8 mouse cellular contexts compared by ENCODE assay signal in genomic region chr2:167232132-167233008, GRCm38 (mm10). TPM values are rescaled to one million over a fixed set of nuclear protein-coding genes. Genes with fewer than 3 reads are reported as not detected.
DNase-seq lines count a peak whose midpoint lies in the region; ATAC-seq and TF ChIP-seq lines count a peak whose summit lies in the region.

No protein-coding gene starts in this region.

- H3K9me3 ChIP-seq in midbrain, embryonic 10.5 days (replicated peaks) = no peaks in the 10 kb centered on the region
- no peaks in the 10 kb centered on the region for H3K9me3 ChIP-seq in midbrain, postnatal 0 days (ENCODE audit: low read length)
- H3K9me3 ChIP-seq in heart, embryonic 11.5 days (replicated peaks; ENCODE audit: control insufficient read depth, low read length) = no peaks in the 10 kb centered on the region
- H3K9me3 ChIP-seq in limb, embryonic 13.5 days = no peaks in the 10 kb centered on the region

- no peak overlapping the region for H3K4me2 ChIP-seq in midbrain, postnatal 0 days (ENCODE audit: low read depth, low read length, poor library complexity, severe bottlenecking)
- H3K4me2 ChIP-seq in heart, embryonic 11.5 days = no peak overlapping the region
- H3K4me2 ChIP-seq in limb, embryonic 13.5 days (replicated peaks) = no peak overlapping the region

- ATAC-seq in midbrain, postnatal 0 days (ENCODE audit: low FRiP score) = no peak
- peak; percentile 60; the same call in 1 of the 2 replicates for ATAC-seq in heart, embryonic 11.5 days (replicated peaks; ENCODE audit: insufficient number of reproducible peaks, low FRiP score, low TSS enrichment)
- no peak for ATAC-seq in limb, embryonic 13.5 days (ENCODE audit: low FRiP score, low read depth)
- no peak for ATAC-seq in inflammation-experienced regulatory T-cells, adult 6 months

- TF ChIP-seq CTCF in midbrain, postnatal 0 days (IDR thresholded peaks at IDR 0.05) = no peak

- H3K36me3 ChIP-seq in midbrain, embryonic 10.5 days = no peaks in the 10 kb centered on the region
- no peaks in the 10 kb centered on the region for H3K36me3 ChIP-seq in midbrain, postnatal 0 days (ENCODE audit: insufficient read depth, low read length)
- no peaks in the 10 kb centered on the region for H3K36me3 ChIP-seq in heart, embryonic 11.5 days (ENCODE audit: control insufficient read depth, insufficient read depth, low read length)
- H3K36me3 ChIP-seq in limb, embryonic 13.5 days = no peaks in the 10 kb centered on the region

- H3K9ac ChIP-seq in midbrain, postnatal 0 days (replicated peaks; ENCODE audit: low read length, poor library complexity, severe bottlenecking) = no peak overlapping the region
- H3K9ac ChIP-seq in heart, embryonic 11.5 days (ENCODE audit: low read depth, low read length) = peak overlapping the region; percentile 60; the same call in 1 of the 2 replicates
- peak overlapping the region; percentile 32 for H3K9ac ChIP-seq in limb, embryonic 13.5 days

- WGBS in midbrain, embryonic 10.5 days = 53% methylated on average over 14 of the region's 14 CpGs
- 61% methylated on average over 14 of the region's 14 CpGs for WGBS in midbrain, postnatal 0 days
- 44% methylated on average over 14 of the region's 14 CpGs for WGBS in heart, embryonic 11.5 days (ENCODE audit: insufficient replicate concordance)
- 51% methylated on average over 14 of the region's 14 CpGs for WGBS in limb, embryonic 13.5 days

- peak; percentile 25 for DNase-seq in midbrain, embryonic 10.5 days (ENCODE audit: low spot score)
- DNase-seq in midbrain, postnatal 0 days (ENCODE audit: low spot score) = no peak
- DNase-seq in cerebellum, adult 9-10 months = peak; percentile 27
- no peak for DNase-seq in c-Kit-positive CD71-positive TER-119-positive erythroid progenitor cells, embryonic 14.5 days (ENCODE audit: low spot score)
- DNase-seq in layer of hippocampus, adult 18-20 months (ENCODE audit: low spot score in 2 of 2) = no peak

- H3K27ac ChIP-seq in midbrain, embryonic 10.5 days (replicated peaks) = peak overlapping the region; percentile 69
- no peak overlapping the region for H3K27ac ChIP-seq in midbrain, postnatal 0 days (ENCODE audit: low read depth, low read length)
- peak overlapping the region; percentile 68 for H3K27ac ChIP-seq in heart, embryonic 11.5 days (ENCODE audit: low read depth, low read length)
- no peak overlapping the region; the same call in none of the 2 replicates for H3K27ac ChIP-seq in limb, embryonic 13.5 days

- H3K4me3 ChIP-seq in midbrain, embryonic 10.5 days = no peak overlapping the region
- no peak overlapping the region for H3K4me3 ChIP-seq in midbrain, postnatal 0 days (ENCODE audit: low read depth, low read length)
- H3K4me3 ChIP-seq in heart, embryonic 11.5 days (ENCODE audit: low read depth, low read length) = no peak overlapping the region
- no peak overlapping the region for H3K4me3 ChIP-seq in limb, embryonic 13.5 days

- H3K4me1 ChIP-seq in midbrain, embryonic 10.5 days = peaks cover 32% of the 10 kb centered on the region
- H3K4me1 ChIP-seq in midbrain, postnatal 0 days (ENCODE audit: insufficient read depth, low read length) = no peaks in the 10 kb centered on the region
- H3K4me1 ChIP-seq in heart, embryonic 11.5 days (ENCODE audit: control insufficient read depth, insufficient read depth, low read length) = peaks cover 28% of the 10 kb centered on the region
- peaks cover 39% of the 10 kb centered on the region for H3K4me1 ChIP-seq in limb, embryonic 13.5 days

- no peaks in the 10 kb centered on the region for H3K27me3 ChIP-seq in midbrain, embryonic 10.5 days (ENCODE audit: low read depth, poor library complexity, severe bottlenecking)
- no peaks in the 10 kb centered on the region for H3K27me3 ChIP-seq in midbrain, postnatal 0 days (ENCODE audit: insufficient read depth, low read length)
- no peaks in the 10 kb centered on the region for H3K27me3 ChIP-seq in heart, embryonic 11.5 days (ENCODE audit: control insufficient read depth, insufficient read depth, low read length)
- H3K27me3 ChIP-seq in limb, embryonic 13.5 days = no peaks in the 10 kb centered on the region

RNA-seq across cellular contexts. Expression of gene Ptgis, which starts 8.0 kb away (rescaled TPM):
- 11.7 and 12.7 TPM in 2 replicates for polyA plus RNA-seq in midbrain, embryonic 10.5 days (2016; fragmentation: Nextera tagmentation; extraction: Ambion mirVana)
- 4.3 and 6.1 TPM in 2 replicates for total RNA-seq in midbrain, postnatal 0 days (2014; rRNA removed)
- 3.9 and 4.7 TPM in 2 replicates for polyA plus RNA-seq in midbrain, postnatal 0 days (2015; fragmentation: Nextera tagmentation; extraction: Ambion mirVana)
- polyA plus RNA-seq in heart, embryonic 11.5 days (2014; fragmentation: Nextera tagmentation; extraction: Ambion mirVana) = 19.6 and 21.6 TPM in 2 replicates
- 27.2 and 30.5 TPM in 2 replicates for polyA plus RNA-seq in limb, embryonic 13.5 days (2015; fragmentation: Nextera tagmentation; extraction: Ambion mirVana)
- polyA plus RNA-seq in inflammation-experienced regulatory T-cells, adult 6 months (2017; shearing (Covaris generic)) = not detected
- 1 to 10 TPM in 1 of 2 experiments, under 1 TPM in 1; 0.79 to 1.2 TPM for total RNA-seq in layer of hippocampus, adult 18-20 months (2021)

RNA-seq across cellular contexts. Expression of gene Kcnb1, which starts 42.4 kb away (rescaled TPM):
- polyA plus RNA-seq in midbrain, embryonic 10.5 days (2016; fragmentation: Nextera tagmentation; extraction: Ambion mirVana) = 0.49 and 1.0 TPM in 2 replicates
- total RNA-seq in midbrain, postnatal 0 days (2014; rRNA removed) = 29.8 and 30.0 TPM in 2 replicates
- polyA plus RNA-seq in midbrain, postnatal 0 days (2015; fragmentation: Nextera tagmentation; extraction: Ambion mirVana) = 5.6 and 6.4 TPM in 2 replicates
- polyA plus RNA-seq in heart, embryonic 11.5 days (2014; fragmentation: Nextera tagmentation; extraction: Ambion mirVana) = 0.10 and 0.16 TPM in 2 replicates
- polyA plus RNA-seq in limb, embryonic 13.5 days (2015; fragmentation: Nextera tagmentation; extraction: Ambion mirVana) = 0.84 and 1.0 TPM in 2 replicates
- polyA plus RNA-seq in inflammation-experienced regulatory T-cells, adult 6 months (2017; shearing (Covaris generic)) = 1 to 10 TPM in 1 of 3 experiments, under 1 TPM in 2; 0.87 to 1.1 (median 0.88) TPM
- total RNA-seq in layer of hippocampus, adult 18-20 months (2021) = 100 to 1,000 TPM; 112 to 119 TPM

Comparison
In these comparisons a context has a peak if more than half of its experiments do, and no peak if none do; other contexts are left out.
1. DNase-seq: peak in midbrain, embryonic 10.5 days (single experiment) and cerebellum, adult 9-10 months (single experiment); none in midbrain, postnatal 0 days (single experiment), c-Kit-positive CD71-positive TER-119-positive erythroid progenitor cells, embryonic 14.5 days (single experiment) and layer of hippocampus, adult 18-20 months (0 of 2).
2. H3K27ac ChIP-seq: peak in midbrain, embryonic 10.5 days (single experiment) and heart, embryonic 11.5 days (single experiment); none in midbrain, postnatal 0 days (single experiment) and limb, embryonic 13.5 days (single experiment).